Mouse (Mus musculus) megakaryocyte, adult 5-6 weeks (primary cell): ENCODE results near the gene Epn2. TPM values are rescaled to one million over a fixed set of nuclear protein-coding genes. Genes with fewer than 3 reads are reported as not detected.

Source experiments
- ATAC-seq: 2 replicates; pipeline ENCODE4 v1.8.0; 2016; ENCODE audit warnings: mild to moderate bottlenecking, inconsistent platforms; ENCODE audit not compliant: poor library complexity, severe bottlenecking
- total RNA-seq, 2 experiments: library from RNA; stranded (forward) in 1 of 2; stranded (reverse) in 1 of 2; fragments of 153-499, 151-499 nt in 1 of 2; fragments of 221-1000, 200-1000 nt in 1 of 2; gene quantifications; 2 replicates each; pipeline versions ENCODE4 v1.2.3 to v1.2.4; 2015 to 2017

Gene Epn2
- total RNA-seq, 2 experiments from 2014 or later: 0.04 TPM; not detected in 1

DNA sequence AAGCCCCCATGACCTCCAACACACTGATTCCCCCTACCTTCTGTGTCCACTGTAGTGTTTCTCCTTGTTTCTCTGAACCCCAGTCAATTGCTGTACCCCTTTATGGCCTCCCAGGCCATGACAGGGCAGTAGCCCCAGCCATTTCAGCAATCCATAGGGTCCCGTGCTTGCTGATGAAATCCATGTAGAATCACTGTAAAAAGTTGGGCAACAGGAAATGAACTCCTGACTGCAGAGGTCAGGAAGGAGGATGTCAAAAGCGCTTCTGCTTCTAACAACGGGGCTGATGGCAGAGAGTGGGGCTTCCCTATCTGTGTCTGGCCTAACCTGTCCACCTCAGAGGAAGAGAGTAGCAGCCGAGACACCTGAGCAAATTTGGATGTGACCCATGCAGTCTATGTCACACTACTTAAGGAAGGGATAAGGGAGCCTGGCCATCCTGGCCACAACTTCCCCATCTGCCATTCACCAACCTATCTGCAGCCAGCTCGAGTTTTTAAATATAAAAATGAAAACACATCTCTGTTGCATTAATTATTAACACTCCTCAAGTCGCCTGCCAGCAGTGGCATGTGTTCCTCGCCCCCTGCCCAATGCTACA is 110.1 kb downstream of the Epn2 start:
- peak; percentile 86 for ATAC-seq

DNA sequence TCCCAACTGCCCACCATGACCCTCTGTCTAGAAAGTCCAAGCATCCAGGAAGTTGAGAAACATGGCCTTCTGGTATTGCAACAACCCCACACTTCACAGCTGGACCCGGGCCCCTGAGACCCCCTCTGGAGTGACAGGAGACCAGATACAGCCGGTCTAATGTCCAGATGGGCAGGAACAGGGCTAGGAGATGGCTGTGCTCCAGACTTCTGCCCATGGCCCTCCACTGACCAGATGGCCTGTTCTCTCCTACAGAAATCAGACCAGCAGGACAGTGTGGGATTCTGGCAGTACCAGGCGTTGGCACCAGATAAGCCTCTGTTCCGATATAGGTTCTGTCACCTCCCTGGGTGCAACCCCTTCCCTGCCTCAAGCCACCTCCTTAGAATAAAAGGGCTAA is 111.0 kb downstream of the Epn2 start:
- no peak for ATAC-seq

Other genes starting within 250 kb of the Epn2 start
- not detected in 2 replicates for gene Slc47a2, start 236.8 kb downstream of the Epn2 start, total RNA-seq (2015)
- not detected in 2 replicates for gene Slc47a2, start 236.8 kb downstream of the Epn2 start, total RNA-seq (2017)
- not detected in 2 replicates for gene Slc47a1, start 201.3 kb downstream of the Epn2 start, total RNA-seq (2015)
- gene Slc47a1, start 201.3 kb downstream of the Epn2 start, total RNA-seq (2017): not detected in 2 replicates
- gene Rnf112, start 125.6 kb downstream of the Epn2 start, total RNA-seq (2015): not detected in 2 replicates
- not detected in 2 replicates for gene Rnf112, start 125.6 kb downstream of the Epn2 start, total RNA-seq (2017)
- gene Mfap4, start 94.3 kb downstream of the Epn2 start, total RNA-seq (2015): not detected in 2 replicates
- gene Mfap4, start 94.3 kb downstream of the Epn2 start, total RNA-seq (2017): not detected in 2 replicates
- gene Mapk7, start 85.3 kb downstream of the Epn2 start, total RNA-seq (2015): 16.2 and 17.7 TPM in 2 replicates
- gene Mapk7, start 85.3 kb downstream of the Epn2 start, total RNA-seq (2017): 15.4 and 21.4 TPM in 2 replicates
- gene B9d1, start 74.5 kb downstream of the Epn2 start, total RNA-seq (2015): not detected in 2 replicates
- 0.26 TPM in 1 of 2 replicates, not detected in the other for gene B9d1, start 74.5 kb downstream of the Epn2 start, total RNA-seq (2017)
- gene Grap, start 73.6 kb upstream of the Epn2 start, total RNA-seq (2015): 0.85 and 2.4 TPM in 2 replicates
- 3.5 and 4.3 TPM in 2 replicates for gene Grap, start 73.6 kb upstream of the Epn2 start, total RNA-seq (2017)
- not detected in 2 replicates for gene Fam83g, start 104.4 kb upstream of the Epn2 start, total RNA-seq (2015)
- not detected in 2 replicates for gene Fam83g, start 104.4 kb upstream of the Epn2 start, total RNA-seq (2017)
- not detected in 2 replicates for gene Slc5a10, start 141.1 kb upstream of the Epn2 start, total RNA-seq (2015)
- not detected in 2 replicates for gene Slc5a10, start 141.1 kb upstream of the Epn2 start, total RNA-seq (2017)
- 30.4 and 36.2 TPM in 2 replicates for gene Prpsap2, start 182.4 kb upstream of the Epn2 start, total RNA-seq (2015)
- gene Prpsap2, start 182.4 kb upstream of the Epn2 start, total RNA-seq (2017): 40.9 and 45.3 TPM in 2 replicates